Mouse (Mus musculus) brown adipose tissue, adult 24 weeks (tissue): ENCODE data around the gene Hoxc4. TPM values are rescaled to one million over a fixed set of nuclear protein-coding genes. Genes with fewer than 3 reads are reported as not detected.

Source experiments
- H3K27ac ChIP-seq: fragments of 200-500 bp; replicated peaks from 2 replicates; pipeline ENCODE4 v1.5.1; 2012; ENCODE audit warnings: low read depth, mild to moderate bottlenecking, low read length
- H3K4me1 ChIP-seq: fragments of 200-500 bp; 2 replicates; pipeline ENCODE4 v1.6.1; 2012; ENCODE audit warnings: low read length, mixed read lengths; ENCODE audit not compliant: control insufficient read depth, insufficient read depth, insufficient read length
- H3K4me3 ChIP-seq: fragments of 200-500 bp; 2 replicates; pipeline ENCODE4 v1.5.1; 2012; ENCODE audit warnings: low read depth, mild to moderate bottlenecking, low read length, moderate library complexity; ENCODE audit not compliant: insufficient read depth
- polyA plus RNA-seq: library from polyadenylated mRNA; stranded (reverse); fragments of >200 nt; gene quantifications from 2 replicates; pipeline ENCODE4 v1.2.4, GENCODE M21; 2012; ENCODE audit not compliant: missing spikeins, insufficient read depth, insufficient read length

The Hoxc4 gene
- polyA plus RNA-seq, 1 experiment = 13.7 TPM

DNA sequence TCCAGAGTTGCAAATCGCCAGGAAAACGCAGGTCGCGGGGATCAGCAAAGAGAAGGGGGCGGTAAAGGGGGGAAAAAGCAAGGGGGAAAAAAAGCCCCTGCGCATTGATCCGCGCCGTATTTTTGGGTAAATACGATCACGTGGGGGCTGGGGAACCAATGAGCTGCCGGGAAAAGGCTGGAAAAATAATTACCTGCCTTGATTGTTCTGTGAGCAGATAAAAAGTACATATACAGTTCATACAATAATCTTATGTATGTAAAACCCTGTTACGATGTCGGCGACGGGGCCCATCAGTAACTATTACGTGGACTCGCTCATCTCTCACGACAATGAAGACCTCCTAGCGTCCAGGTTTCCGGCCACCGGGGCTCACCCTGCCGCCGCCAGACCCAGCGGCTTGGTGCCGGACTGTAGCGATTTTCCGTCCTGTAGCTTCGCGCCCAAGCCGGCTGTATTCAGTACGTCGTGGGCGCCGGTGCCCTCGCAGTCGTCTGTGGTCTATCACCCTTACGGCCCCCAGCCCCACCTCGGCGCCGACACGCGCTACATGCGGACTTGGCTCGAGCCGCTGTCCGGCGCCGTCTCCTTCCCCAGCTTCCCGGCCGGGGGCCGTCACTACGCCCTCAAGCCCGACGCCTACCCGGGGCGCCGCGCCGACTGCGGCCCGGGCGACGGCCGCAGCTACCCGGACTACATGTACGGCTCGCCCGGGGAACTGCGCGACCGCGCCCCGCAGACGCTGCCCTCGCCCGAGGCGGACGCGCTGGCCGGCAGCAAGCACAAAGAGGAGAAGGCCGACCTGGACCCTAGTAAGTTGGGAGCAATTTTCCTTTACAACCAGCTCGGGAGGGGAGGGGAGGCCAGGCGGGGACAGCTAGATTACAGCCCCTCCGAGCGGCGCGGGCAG is 37.1 kb upstream of the Hoxc4 start:
- H3K27ac ChIP-seq = no peak overlapping the region
- H3K4me3 ChIP-seq = peak overlapping the region; percentile 46

DNA sequence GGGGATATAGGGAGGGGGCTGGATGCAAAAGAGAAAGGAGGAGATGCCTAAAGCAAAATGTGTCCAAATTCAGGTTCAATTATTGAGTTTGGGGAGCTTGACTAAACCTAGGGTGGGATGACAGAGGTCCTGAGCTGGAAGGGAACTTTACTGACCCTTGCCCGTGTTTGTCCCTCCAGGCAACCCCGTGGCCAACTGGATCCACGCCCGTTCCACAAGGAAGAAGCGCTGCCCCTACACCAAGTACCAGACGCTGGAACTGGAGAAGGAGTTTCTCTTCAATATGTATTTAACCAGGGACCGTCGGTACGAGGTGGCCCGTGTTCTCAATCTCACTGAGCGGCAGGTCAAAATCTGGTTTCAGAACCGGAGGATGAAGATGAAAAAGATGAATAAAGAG is 35.0 kb upstream of the Hoxc4 start:
- no peak overlapping the region for H3K27ac ChIP-seq
- H3K4me3 ChIP-seq = no peak overlapping the region
- H3K4me1 ChIP-seq = no peaks in the 10 kb centered on the region; the same call in 1 of the 2 replicates

More for the DNA sequence above, 37.1 kb upstream of the Hoxc4 start:
- no peaks in the 10 kb centered on the region; the same call in 1 of the 2 replicates for H3K4me1 ChIP-seq

DNA sequence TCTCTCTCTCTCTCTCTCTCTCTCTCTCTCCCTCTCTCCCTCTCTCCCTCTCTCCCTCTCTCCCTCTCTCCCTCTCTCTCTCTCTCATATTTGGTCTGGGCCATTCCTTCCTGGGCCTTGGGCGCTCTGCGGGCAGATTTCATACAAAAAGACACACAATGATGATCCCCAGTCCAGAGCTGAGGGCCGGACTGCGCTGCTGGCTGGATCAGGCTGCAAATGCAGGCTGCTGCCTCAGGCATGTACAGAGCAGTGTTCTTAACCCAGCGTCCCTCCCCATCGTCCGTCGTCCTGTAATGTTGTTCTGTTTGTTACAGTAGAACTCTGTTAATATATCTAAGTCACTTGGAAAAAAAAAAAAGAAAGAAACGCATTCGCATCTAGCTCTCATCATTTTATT is 34.2 kb upstream of the Hoxc4 start:
- H3K27ac ChIP-seq = no peak overlapping the region
- H3K4me1 ChIP-seq = no peaks in the 10 kb centered on the region; the same call in 1 of the 2 replicates
- H3K4me3 ChIP-seq = no peak overlapping the region

DNA sequence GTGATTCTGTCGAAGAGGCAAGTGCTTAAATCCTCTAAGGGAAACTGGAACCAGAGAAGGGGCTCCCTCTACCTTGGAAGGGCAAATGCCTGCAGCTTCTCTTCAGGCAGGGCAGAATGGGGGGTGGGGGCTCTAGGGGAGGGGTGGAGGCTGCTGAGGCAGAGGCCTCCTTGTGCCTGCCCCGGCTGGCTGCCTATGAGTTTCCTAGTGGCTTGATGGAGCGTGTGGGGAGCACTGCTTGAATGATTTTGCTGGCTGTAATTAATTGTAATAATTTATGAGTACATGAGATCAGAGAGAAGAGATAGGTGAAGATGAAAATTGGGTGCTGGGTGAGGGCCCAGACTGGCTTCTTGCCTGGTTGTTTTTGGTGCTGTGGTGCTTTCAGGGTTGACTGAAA is 33.8 kb upstream of the Hoxc4 start:
- Histone ChIP-seq H3K27ac (no peak overlapping the region), H3K4me3 (no peak overlapping the region), H3K4me1 (no peaks in the 10 kb centered on the region; the same call in 1 of the 2 replicates)

DNA sequence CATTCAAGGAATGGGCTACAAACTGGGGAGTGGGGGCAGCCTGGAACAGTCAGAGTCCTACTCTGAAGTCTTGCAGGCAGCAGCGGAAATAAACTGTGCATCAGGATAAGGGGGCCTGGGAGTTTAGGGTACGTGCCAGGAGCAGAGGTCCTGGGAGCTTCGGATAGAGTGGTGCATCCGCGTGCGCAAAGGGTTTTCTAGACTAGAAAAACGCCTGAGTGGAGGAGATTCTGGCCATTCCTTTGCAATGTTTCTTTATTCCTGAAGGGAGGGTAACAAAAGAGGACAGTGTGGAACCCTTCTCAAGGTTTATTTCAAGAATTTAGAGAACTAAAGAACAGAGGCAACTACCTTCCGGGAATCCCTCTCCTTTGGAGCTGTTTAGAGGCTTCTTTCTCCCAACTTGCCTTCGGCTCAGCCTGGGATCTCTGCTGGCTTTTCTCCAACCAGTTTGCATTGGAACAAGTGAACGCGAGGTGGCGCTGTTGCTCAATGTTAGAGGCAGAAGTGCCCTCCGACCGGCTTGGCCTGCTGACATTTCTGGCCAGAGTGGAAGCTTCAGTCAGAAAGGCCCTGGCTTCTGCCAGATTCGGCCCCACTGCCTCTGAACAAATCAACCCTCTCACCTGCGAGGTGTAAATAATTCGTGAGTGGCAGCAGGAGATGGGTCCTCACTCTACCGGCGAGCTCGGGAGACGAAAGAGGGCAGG is 31.5 kb upstream of the Hoxc4 start:
- H3K4me3 ChIP-seq = no peak overlapping the region
- H3K4me1 ChIP-seq = no peaks in the 10 kb centered on the region
- H3K27ac ChIP-seq = no peak overlapping the region

DNA sequence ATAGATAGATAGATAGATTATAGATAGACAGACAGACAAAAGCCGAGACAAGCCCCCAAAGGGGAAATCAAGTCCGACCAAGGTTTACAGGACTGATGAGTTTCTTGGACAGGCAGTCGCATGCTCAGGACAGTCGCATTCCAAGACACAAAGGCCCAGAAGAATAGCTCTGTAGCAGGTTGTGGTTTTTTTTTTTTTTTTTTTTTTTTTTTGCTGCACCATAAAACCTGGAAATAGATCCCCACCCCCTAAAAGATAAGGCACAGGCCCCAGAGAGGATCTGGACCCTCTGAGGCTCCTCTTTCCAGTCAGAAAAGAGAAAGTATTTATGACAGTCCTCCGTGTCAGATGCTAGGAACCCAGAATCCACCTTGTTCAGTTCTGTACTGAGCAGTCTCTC is 30.7 kb upstream of the Hoxc4 start:
- no peaks in the 10 kb centered on the region for H3K4me1 ChIP-seq
- no peak overlapping the region for H3K27ac ChIP-seq
- H3K4me3 ChIP-seq = no peak overlapping the region

DNA sequence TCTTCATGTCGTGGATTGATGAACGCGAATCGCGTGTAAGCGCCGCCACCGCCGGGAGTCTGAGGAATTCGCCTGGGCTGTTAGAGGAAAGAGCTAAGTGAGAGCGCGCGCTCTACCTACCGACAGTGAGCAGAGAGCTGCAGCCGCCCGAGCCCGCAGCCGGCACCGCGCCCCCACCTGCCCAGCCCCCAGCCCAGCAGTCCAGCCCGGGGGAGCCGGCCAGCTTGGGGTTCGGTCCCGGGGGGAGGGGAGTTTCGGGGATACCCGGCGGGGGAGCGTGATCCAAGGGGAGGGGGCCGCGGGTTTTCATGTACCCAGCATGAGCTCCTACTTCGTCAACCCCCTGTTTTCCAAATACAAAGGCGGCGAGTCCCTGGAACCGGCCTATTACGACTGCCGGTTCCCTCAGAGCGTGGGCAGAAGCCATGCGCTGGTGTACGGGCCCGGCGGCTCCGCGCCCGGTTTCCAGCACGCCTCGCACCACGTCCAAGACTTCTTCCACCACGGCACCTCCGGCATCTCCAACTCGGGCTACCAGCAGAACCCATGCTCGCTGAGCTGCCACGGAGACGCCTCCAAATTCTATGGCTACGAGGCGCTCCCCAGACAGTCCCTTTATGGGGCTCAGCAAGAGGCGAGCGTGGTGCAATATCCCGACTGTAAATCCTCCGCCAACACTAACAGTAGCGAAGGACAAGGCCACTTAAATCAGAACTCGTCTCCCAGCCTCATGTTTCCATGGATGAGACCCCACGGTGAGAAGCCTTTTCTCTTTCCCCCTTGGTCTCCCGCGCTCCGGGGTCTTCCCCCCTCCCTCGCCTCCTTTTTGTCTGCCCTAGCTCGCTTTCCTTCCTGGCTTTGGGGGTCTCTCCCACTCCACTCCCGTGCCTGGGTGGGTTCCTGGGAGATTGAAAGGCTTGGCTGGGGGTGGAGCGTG is 28.0 kb upstream of the Hoxc4 start, which contains the start of gene Hoxc8:
TSS of gene Hoxc8 (plus strand) at position 147 of the 937 bp plus-strand sequence.
- Histone ChIP-seq H3K4me1 (no peaks in the 10 kb centered on the region), H3K27ac (0 out of 2 replicates have a peak within 1 kb of the TSS, but pooled peaks have one; percentile 5), H3K4me3 (peak within 1 kb of the TSS; percentile 61)

DNA sequence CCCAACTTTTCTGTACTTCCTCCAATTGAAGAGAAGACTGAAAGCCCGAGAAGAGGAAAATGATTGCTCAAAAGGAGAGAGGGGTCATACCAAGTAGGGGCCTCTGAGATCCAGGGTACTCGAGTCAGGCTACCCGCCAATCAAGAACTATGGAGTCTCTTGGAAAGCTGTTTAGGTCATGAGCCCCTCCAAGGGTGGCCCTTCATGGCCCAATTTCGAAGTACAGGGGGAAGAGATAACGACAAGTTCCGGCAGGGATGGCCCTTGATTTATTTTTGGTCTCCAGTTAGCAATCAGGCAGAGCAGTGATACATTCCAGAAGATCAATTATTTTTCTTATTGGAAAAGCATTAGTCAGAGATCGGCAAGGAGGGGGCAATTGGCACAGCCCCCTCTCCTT is 27.0 kb upstream of the Hoxc4 start:
- H3K4me1 ChIP-seq = no peaks in the 10 kb centered on the region
- H3K27ac ChIP-seq = no peak overlapping the region
- H3K4me3 ChIP-seq = peak overlapping the region; percentile 61

DNA sequence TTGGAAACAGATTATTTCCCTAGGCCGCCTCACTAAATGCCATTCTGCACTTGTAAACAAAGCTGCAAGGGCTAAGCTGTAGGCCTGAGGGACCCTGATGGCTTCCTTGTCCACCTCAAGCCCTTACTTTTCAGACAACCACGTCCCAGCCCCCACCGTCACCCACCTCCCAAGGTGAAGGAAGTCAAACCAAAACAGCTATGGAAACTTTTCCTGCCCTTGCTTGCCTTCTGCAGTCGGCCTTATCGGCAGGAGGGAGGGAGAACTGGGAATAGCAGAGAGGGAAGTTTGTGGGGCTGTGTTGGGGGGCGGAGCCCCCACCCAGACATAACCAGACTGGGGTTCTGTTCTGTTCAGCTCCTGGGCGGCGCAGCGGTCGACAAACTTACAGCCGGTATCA is 26.5 kb upstream of the Hoxc4 start:
- H3K4me1 ChIP-seq = no peaks in the 10 kb centered on the region
- peak overlapping the region; percentile 32; the same call in 1 of the 2 replicates for H3K4me3 ChIP-seq
- H3K27ac ChIP-seq = 0 out of 2 replicates have a peak overlapping the region, but pooled peaks have one; percentile 35

DNA sequence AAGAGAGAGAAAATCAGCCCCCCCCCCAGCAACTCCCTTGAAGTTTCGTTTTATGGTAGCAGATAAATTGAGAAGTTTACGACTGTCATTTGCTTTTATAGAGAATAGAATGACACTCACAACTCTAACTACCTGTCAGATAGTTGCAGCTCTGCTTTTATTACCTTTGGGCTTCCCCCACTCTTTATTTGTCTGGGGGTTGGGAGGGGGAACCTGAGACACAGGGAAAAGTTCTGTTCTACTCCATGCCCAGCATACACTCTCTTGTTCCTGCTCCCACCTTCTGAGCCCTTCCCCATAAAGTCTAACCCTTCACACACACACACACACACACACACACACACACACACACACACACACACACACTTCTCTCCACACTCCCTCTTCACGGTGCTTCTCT is 25.9 kb upstream of the Hoxc4 start:
- no peak overlapping the region for H3K27ac ChIP-seq
- H3K4me3 ChIP-seq = 0 out of 2 replicates have a peak overlapping the region, but pooled peaks have one; percentile 32
- no peaks in the 10 kb centered on the region for H3K4me1 ChIP-seq

DNA sequence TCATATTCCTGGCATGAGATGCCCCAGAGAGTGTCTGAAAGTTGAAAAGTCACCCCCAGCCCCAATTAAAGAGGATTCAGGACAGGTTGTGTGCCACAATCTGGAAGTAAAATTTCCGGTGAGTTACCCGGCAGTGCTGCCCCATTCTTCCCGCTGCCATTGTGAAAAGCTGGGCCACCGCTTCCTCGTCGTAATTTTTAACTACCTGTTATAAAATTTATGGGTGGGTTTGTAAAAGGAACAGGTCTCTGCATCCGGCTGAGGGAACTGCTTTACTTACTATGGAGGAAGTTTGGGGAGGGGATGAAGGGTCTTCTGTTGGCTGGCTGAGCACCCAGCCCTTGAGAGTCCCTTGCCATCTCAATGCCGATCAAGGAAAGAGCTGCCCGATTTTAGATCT is 22.2 kb upstream of the Hoxc4 start:
- no peak overlapping the region for H3K27ac ChIP-seq
- no peaks in the 10 kb centered on the region for H3K4me1 ChIP-seq
- no peak overlapping the region for H3K4me3 ChIP-seq

DNA sequence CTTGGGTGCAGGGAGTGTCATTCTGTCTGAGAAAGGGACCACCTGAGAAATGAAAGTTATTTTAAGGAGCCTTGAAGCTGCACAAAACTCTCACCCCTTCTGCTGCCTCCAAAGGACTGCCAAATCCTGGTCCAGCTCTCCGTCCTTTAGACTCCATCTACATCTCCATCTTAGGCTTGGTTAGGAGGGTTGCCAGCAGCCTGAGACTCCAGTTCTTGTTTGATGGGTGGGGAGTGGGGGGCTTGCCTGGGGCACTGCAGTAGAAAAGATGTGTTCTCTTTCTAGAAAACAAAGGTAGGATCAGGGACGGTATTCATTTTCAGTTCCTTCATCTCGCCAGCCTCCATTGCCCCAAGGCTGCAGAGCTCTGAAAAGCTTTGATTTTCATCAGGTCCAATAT is 21.3 kb upstream of the Hoxc4 start:
- Histone ChIP-seq H3K27ac (no peak overlapping the region), H3K4me1 (0 out of 2 replicates have a peak, but pooled peaks cover 4% of the 10 kb centered on the region), H3K4me3 (0 out of 2 replicates have a peak overlapping the region, but pooled peaks have one; percentile 32)

DNA sequence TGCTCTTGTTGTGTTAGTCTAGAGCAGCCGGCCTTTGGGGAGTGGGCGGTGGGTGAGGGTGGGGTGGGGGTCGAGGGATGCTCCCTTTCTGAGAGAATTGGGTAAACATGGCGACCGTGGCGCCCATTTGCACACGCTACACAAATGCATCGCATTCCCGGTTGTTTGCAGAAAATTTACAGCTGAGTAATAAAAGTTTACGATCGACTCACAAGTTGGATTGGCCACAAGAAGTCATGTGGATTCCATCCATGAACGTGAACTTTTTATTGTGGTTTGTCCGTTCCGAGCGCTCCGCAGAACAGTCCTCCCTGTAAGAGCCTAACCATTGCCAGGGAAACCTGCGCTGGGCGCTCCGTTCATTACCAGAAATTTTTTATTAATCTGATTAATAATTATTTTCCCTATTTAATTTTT is 20.8 kb upstream of the Hoxc4 start, which contains the start of gene Hoxc6:
TSS of gene Hoxc6 (plus strand) at position 319 of the 417 bp plus-strand sequence.
- Histone ChIP-seq H3K4me1 (0 out of 2 replicates have a peak, but pooled peaks cover 4% of the 10 kb centered on the region), H3K4me3 (peak within 1 kb of the TSS; percentile 71), H3K27ac (peak within 1 kb of the TSS; percentile 83)

DNA sequence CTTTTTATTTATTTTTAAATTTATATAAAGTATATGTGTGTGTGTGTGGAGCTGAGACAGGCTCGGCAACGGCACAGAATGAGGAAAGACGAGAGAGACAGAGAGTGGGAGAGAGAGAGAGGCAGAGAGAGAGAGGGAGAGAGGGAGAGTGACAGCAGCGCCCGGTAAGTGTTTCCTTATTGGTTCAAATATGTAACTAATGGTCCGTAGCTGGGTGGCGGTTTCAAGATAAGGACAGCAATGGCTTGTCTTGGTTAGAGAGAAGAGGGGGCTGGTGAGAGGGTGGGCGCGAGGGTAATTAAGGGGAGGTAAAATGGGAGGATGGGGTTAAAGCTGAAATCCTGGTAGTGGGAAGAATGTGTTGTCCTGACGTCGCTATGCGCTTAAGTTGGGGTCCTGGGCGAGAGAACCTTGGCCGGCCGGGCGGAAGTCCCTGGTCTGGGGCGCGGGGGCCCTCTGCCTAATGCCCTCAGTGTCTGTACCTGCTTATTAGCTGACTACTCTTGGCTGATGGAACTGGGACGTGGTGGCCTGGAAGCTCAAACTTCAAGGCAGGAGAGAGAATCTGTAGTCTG is 20.0 kb upstream of the Hoxc4 start:
- peak overlapping the region; percentile 83 for H3K27ac ChIP-seq
- peak overlapping the region; percentile 71 for H3K4me3 ChIP-seq

More for the DNA sequence above, 20.0 kb upstream of the Hoxc4 start:
- H3K4me1 ChIP-seq = 0 out of 2 replicates have a peak, but pooled peaks cover 4% of the 10 kb centered on the region
